Mouse (Mus musculus) hindbrain, embryonic 11.5 days (tissue): ENCODE results near the gene Pex7. TPM values are rescaled to one million over a fixed set of nuclear protein-coding genes. Genes with fewer than 3 reads are reported as not detected.
A peak's percentile ranks its signal among the peaks of the same experiment; 100 is the strongest.

ENCODE experiments used
- ATAC-seq: fragments of 200-750 bp; cut with Nextera tagmentation; 2 replicates; pipeline ENCODE4 v1.8.0; 2017; ENCODE audit warnings: mild to moderate bottlenecking, moderate TSS enrichment, moderate library complexity; ENCODE audit not compliant: low FRiP score
- DNase-seq: peaks from one replicate; pipeline ENCODE4 v3.0.0-alpha.2; 2015; ENCODE audit warnings: low spot score
- H3K27ac ChIP-seq: fragments of 300-500 bp; sonication (generic); 2 replicates; pipeline ENCODE4 v1.5.1; 2014; ENCODE audit warnings: mild to moderate bottlenecking, low read depth, low read length
- H3K27me3 ChIP-seq: fragments of 300-500 bp; sonication (generic); 2 replicates; pipeline ENCODE4 v1.6.1; 2014; ENCODE audit warnings: mild to moderate bottlenecking, low read length, moderate library complexity, mixed read lengths; ENCODE audit not compliant: control insufficient read depth, insufficient read depth
- H3K36me3 ChIP-seq: fragments of 300-500 bp; sonication (generic); 2 replicates; pipeline ENCODE4 v1.6.1; 2014; ENCODE audit warnings: mild to moderate bottlenecking, low read length, moderate library complexity, mixed read lengths; ENCODE audit not compliant: control insufficient read depth, insufficient read depth
- H3K4me1 ChIP-seq: fragments of 300-500 bp; sonication (generic); replicated peaks from 2 replicates; pipeline ENCODE4 v1.6.1; 2014; ENCODE audit warnings: low read length, mixed read lengths; ENCODE audit not compliant: control insufficient read depth, insufficient read depth
- H3K4me2 ChIP-seq: fragments of 300-500 bp; sonication (generic); replicated peaks from 2 replicates; pipeline ENCODE4 v1.6.1; 2014; ENCODE audit warnings: mild to moderate bottlenecking, low read depth, low read length
- H3K4me3 ChIP-seq: fragments of 300-500 bp; sonication (generic); 2 replicates; pipeline ENCODE4 v1.5.1; 2014; ENCODE audit warnings: low read depth, low read length
- H3K9ac ChIP-seq: fragments of 300-500 bp; sonication (generic); 2 replicates; pipeline ENCODE4 v1.6.1; 2014; ENCODE audit warnings: low read depth, low read length
- H3K9me3 ChIP-seq: fragments of 300-500 bp; sonication (generic); 2 replicates; pipeline ENCODE4 v1.6.1; 2016; ENCODE audit warnings: low read length; ENCODE audit not compliant: control insufficient read depth
- WGBS: fragments of 180-500 bp; shearing (Covaris S2); extraction: QIAGEN DNeasy Blood & Tissue Kit; methylation state at CpG from one replicate; pipeline ENCODE4 v1.1.7; 2014; 5-methylcytosine and 5-hydroxymethylcytosine counted together
- polyA plus RNA-seq: library from polyadenylated mRNA; unstranded; fragments of >200 nt; fragmentation: Nextera tagmentation; extraction: Ambion mirVana; gene quantifications from 2 replicates; pipeline ENCODE4 v1.2.1, GENCODE M21; 2014

The Pex7 gene
- polyA plus RNA-seq, 1 experiment from 2014 or later, result 32.5 TPM

DNA sequence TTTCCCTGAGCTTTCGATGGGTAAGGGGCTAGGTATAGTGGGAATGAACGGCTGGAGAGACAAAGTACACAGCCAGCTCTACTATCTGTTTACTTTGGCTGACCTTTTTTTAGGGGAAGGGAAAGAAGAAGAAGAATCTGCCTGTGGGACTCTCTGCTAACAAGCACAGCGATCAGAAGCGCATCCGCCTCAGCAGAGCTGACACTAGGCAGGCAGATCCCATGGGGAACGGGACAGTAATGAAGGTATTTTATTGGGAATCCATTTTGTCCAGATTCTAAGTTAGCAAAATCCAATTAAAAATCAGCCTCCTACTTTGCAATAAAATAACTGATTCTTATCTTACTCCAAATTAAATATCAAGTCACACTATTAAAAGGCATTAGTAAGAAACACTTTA lies 28.3 kb downstream of the Pex7 start:
- ATAC-seq, result no peak
- no peak for DNase-seq
- Histone ChIP-seq H3K27ac (no peak overlapping the region), H3K27me3 (no peaks in the 10 kb centered on the region), H3K4me3 (no peak overlapping the region), H3K4me2 (no peak overlapping the region), H3K9ac (no peak overlapping the region), H3K4me1 (no peaks in the 10 kb centered on the region), H3K36me3 (no peaks in the 10 kb centered on the region), H3K9me3 (no peaks in the 10 kb centered on the region)
- WGBS, result 67% methylated on average over 6 of the region's 6 CpGs

DNA sequence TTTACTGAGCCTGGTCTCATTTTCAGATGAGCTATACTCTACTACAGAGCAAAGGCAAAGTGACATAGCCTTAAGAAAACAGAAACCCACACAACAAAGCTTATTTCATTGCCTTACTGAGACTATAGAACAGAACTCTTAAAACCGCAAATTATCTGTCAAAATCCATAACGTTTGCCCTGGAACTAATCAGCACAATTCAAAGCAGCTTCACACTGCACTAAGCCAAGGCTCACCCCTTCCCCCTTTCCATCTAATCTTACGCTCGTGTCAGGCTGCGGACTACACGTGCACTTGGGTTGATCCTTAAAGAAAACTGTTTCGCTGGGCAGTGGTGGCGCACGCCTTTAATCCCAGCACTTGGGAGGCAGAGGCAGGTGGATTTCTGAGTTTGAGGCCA lies 29.8 kb downstream of the Pex7 start:
- Histone ChIP-seq H3K9me3 (no peaks in the 10 kb centered on the region), H3K4me1 (no peaks in the 10 kb centered on the region), H3K27me3 (no peaks in the 10 kb centered on the region), H3K36me3 (no peaks in the 10 kb centered on the region), H3K4me3 (no peak overlapping the region), H3K9ac (no peak overlapping the region), H3K27ac (no peak overlapping the region), H3K4me2 (no peak overlapping the region)
- DNase-seq (no peak), ATAC-seq (no peak)
- 87% methylated on average over 9 of the region's 9 CpGs for WGBS

DNA sequence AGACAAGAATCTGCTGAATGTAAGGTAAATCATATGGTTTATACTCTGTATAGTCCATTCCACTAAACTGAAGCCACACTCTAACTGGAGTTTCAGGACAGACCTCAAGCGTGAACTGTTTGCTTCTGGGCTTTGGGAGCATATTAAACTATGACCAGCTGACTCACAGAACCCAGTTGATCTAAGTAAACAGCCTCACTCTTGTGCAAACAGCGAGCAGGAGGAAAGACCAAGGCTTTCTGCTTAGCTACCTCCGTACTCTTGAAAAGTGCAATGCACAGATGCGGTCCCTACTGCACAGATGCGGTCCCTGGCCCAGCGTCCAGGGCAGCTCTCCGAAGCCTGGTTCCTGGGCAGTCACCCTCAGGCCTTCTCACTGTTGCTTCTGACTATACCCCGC lies 30.2 kb downstream of the Pex7 start:
- DNase-seq (no peak), ATAC-seq (no peak)
- H3K4me1 ChIP-seq, result no peaks in the 10 kb centered on the region
- H3K36me3 ChIP-seq, result no peaks in the 10 kb centered on the region
- no peak overlapping the region for H3K4me2 ChIP-seq
- H3K9me3 ChIP-seq, result no peaks in the 10 kb centered on the region
- no peak overlapping the region for H3K9ac ChIP-seq
- H3K4me3 ChIP-seq, result no peak overlapping the region
- H3K27me3 ChIP-seq, result no peaks in the 10 kb centered on the region
- WGBS, result 89% methylated on average over 8 of the region's 8 CpGs
- no peak overlapping the region for H3K27ac ChIP-seq

DNA sequence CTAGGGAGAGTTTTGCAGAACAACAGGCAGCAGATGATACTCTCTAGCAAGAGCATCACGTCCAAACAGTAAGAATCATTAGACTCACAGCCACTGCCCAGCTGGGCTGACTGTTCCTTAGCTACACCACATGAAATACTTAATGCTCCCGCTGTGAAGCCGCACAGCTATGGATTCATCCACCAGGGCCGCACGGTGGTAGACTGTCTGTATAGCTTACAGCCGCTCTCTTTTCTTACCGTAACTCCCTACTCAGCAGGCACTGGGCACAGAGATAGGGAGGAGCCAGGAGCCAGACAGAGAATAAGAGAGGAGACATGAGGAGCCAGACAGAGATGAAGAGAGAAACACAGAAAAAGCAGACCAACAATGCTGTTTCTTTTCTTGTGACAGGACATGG lies 30.8 kb downstream of the Pex7 start:
- H3K4me3 ChIP-seq, result no peak overlapping the region
- no peaks in the 10 kb centered on the region for H3K27me3 ChIP-seq
- DNase-seq (peak; percentile 16), ATAC-seq (no peak)
- H3K27ac ChIP-seq, result no peak overlapping the region
- H3K4me2 ChIP-seq, result no peak overlapping the region
- no peaks in the 10 kb centered on the region for H3K36me3 ChIP-seq
- H3K4me1 ChIP-seq, result no peaks in the 10 kb centered on the region
- 49% methylated on average over 7 of the region's 7 CpGs for WGBS
- no peak overlapping the region for H3K9ac ChIP-seq
- no peaks in the 10 kb centered on the region for H3K9me3 ChIP-seq

DNA sequence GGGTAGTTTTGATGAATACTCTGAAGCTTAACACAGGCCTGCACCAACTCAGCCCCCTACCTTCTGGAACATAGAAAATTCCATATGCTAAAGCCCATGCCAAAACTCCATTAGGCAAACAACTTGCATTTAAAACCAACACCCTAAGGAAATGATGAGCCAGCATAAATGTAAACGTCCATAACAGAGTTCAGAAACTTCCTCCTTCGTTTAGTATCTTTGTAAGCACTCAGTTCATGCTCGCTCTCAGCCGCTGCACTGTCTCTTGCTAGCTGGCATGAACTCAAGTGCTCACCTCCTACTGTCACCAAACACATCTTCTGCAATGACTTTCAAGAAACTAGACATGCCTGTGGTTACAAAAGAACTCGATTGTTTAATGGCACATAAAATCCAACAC lies 32.1 kb downstream of the Pex7 start:
- H3K4me2 ChIP-seq, result no peak overlapping the region
- H3K9ac ChIP-seq, result no peak overlapping the region
- H3K4me1 ChIP-seq, result no peaks in the 10 kb centered on the region
- no peaks in the 10 kb centered on the region for H3K36me3 ChIP-seq
- no peaks in the 10 kb centered on the region for H3K27me3 ChIP-seq
- no peaks in the 10 kb centered on the region for H3K9me3 ChIP-seq
- 91% methylated on average over 5 of the region's 5 CpGs for WGBS
- ATAC-seq (no peak), DNase-seq (no peak)
- no peak overlapping the region for H3K4me3 ChIP-seq
- no peak overlapping the region for H3K27ac ChIP-seq

DNA sequence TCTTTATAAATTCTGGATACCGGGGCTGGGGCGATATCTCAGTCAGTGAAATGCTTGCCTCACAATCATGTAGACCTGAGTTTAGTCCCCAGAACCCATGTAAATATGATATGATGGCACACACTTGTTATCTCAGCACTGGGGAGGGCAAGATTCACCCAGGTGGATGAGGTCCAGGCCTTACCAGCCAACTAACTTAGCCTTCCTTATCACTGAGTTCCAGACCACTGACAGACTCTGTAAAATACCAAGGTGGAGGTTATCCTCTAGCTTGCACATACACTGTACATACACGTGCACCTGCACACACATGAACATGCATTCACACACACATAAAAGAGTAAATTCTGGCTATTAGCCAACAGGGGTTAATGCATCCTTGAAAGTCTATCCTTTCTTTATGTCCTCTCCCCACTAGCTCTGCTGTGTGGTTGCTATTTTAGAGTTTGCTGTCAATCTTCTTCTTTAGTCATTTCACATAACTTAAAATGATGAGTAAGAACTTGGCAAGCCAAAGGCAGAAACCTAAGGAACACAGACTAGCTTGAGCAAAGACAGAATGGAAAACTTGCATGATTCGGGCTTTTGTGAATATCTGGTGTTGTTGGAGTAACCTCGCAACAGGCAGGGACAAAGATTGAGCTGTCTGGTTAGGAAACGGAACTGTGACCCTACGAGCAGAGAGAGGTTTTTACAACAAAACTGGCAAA lies 51.7 kb downstream of the Pex7 start:
- no peak overlapping the region for H3K27ac ChIP-seq
- H3K4me2 ChIP-seq, result no peak overlapping the region
- no peaks in the 10 kb centered on the region for H3K36me3 ChIP-seq
- no peak overlapping the region for H3K4me3 ChIP-seq
- ATAC-seq, result no peak
- WGBS, result 92% methylated on average over 7 of the region's 7 CpGs
- H3K4me1 ChIP-seq, result 0 out of 2 replicates have a peak, but pooled peaks cover 3% of the 10 kb centered on the region
- peaks cover 22% of the 10 kb centered on the region for H3K27me3 ChIP-seq
- H3K9me3 ChIP-seq, result no peaks in the 10 kb centered on the region
- no peak for DNase-seq
- H3K9ac ChIP-seq, result no peak overlapping the region

DNA sequence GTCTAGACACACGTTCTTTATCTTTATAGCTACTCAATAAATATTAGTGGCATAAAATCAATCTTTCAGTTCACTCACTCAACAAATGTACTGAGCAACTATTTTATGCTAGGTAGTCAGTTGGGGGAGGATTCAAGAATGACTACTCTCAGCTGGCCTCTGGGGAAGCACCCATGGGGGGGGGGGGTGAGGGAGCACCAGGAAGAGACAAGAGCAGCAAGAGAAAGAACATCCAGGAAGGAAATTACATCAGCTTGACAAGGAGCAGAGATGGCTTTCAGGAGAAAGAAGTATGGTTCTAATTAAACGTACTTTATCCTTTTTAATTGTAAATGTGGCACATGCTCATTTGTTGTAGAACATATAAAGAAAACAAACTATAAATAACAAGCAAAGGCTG lies 53.9 kb downstream of the Pex7 start:
- 72% methylated on average over 2 of the region's 2 CpGs for WGBS
- ATAC-seq (no peak), DNase-seq (no peak)
- H3K9ac ChIP-seq, result no peak overlapping the region
- H3K4me1 ChIP-seq, result peaks cover 10% of the 10 kb centered on the region; the same call in 1 of the 2 replicates
- no peaks in the 10 kb centered on the region for H3K9me3 ChIP-seq
- peaks cover 43% of the 10 kb centered on the region for H3K27me3 ChIP-seq
- no peak overlapping the region for H3K4me2 ChIP-seq
- H3K36me3 ChIP-seq, result no peaks in the 10 kb centered on the region
- no peak overlapping the region for H3K4me3 ChIP-seq
- H3K27ac ChIP-seq, result no peak overlapping the region

DNA sequence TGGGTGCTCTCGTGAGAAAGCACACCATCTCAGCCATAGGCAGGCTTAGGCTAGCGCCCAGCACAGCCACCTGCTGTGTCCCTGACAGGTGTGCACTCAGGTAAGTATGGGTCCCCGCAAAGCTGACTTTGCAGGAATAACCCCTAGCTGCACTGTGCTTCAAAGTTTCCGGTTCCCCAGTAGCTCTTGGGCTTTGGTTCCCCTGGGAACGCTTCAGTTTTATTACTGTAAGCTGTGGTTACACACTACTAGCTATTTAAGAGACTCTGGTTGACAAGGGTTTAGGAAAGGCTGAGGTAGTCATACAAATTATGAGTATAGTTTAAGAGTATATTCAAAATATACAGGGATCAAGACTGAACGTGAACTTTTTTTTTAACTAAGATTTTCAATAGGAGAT lies 54.7 kb downstream of the Pex7 start:
- Histone ChIP-seq H3K4me3 (no peak overlapping the region), H3K9me3 (no peaks in the 10 kb centered on the region), H3K9ac (no peak overlapping the region), H3K4me2 (no peak overlapping the region), H3K27me3 (peaks cover 44% of the 10 kb centered on the region), H3K36me3 (no peaks in the 10 kb centered on the region), H3K4me1 (peaks cover 10% of the 10 kb centered on the region; the same call in 1 of the 2 replicates), H3K27ac (no peak overlapping the region)
- 37% methylated on average over 6 of the region's 6 CpGs for WGBS
- DNase-seq (no peak), ATAC-seq (no peak)

DNA sequence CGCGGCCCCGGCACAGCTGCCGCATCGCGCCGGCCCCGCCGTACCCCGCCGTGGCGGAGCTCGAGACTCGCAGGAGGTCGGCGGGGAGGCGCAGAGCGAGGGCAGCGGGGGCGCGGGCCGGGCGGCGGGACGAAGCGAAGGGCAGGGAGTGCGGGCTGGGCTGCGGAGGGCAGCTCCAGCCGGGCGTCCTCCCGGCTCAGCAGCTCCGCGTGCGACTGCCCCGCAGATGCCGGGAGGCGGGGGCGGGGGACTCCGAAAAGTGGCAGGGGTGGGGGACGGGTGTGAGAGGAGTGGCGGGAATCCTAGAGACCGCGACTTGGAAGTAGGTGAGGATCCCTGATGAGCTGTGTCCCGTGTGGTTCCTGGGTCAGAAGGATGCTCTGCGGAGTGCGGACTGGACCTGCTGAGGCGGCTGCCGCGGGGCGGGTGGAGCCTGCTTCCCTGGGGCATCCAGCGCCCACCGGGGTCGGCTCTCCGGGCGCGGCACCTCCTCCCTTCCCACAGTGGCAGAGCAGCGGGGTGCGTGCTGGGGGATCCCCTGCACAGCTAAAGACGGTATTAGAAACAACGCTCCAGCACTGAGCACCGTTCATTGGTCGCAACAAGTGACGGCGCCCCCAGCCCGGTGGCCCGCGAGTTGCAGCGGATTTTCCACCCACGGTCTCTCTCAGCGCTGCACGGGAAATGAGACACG lies 56.3 kb downstream of the Pex7 start, which contains the start of gene Slc35d3:
Slc35d3 (minus strand) TSS at position 462 of the 694 bp plus-strand sequence.
- Histone ChIP-seq H3K27me3 (peaks cover 46% of the 10 kb centered on the region), H3K9ac (peak within 1 kb of the TSS; percentile 49), H3K4me2 (peak within 1 kb of the TSS; percentile 100), H3K9me3 (no peaks in the 10 kb centered on the region), H3K27ac (no peak within 1 kb of the TSS), H3K4me1 (peaks cover 10% of the 10 kb centered on the region; the same call in 1 of the 2 replicates), H3K4me3 (peak within 1 kb of the TSS; percentile 58), H3K36me3 (no peaks in the 10 kb centered on the region)
- peak; percentile 52 for ATAC-seq
- WGBS, result under 1% methylated on average over 57 of the region's 72 CpGs
- DNase-seq, result peak; percentile 65
